Mouse (Mus musculus) liver, embryonic 14.5 days (tissue): Measurements from ENCODE around the gene Gatb. TPM values are rescaled to one million over a fixed set of nuclear protein-coding genes. Genes with fewer than 3 reads are reported as not detected.

Experiments used
- ATAC-seq: fragments of 200-750 bp; cut with Nextera tagmentation; 2 replicates; pipeline ENCODE4 v1.8.0; 2017; ENCODE audit warnings: moderate number of reproducible peaks, mild to moderate bottlenecking, moderate library complexity; ENCODE audit not compliant: insufficient read depth
- DNase-seq, 3 experiments: peaks; one replicate each; pipeline ENCODE4 v3.0.0-alpha.2; 2012 to 2013; ENCODE audit warnings: low read depth in 3 of 3, low spot score in 3 of 3
- H3K27ac ChIP-seq: fragments of 300-500 bp; sonication (generic); 2 replicates; pipeline ENCODE4 v1.5.1; 2014; ENCODE audit warnings: moderate library complexity, mild to moderate bottlenecking, control low read depth, inconsistent platforms
- H3K27me3 ChIP-seq: fragments of 300-500 bp; sonication (generic); 2 replicates; pipeline ENCODE4 v1.6.1; 2014; ENCODE audit warnings: mild to moderate bottlenecking, low read length, moderate library complexity; ENCODE audit not compliant: control insufficient read depth, insufficient read depth
- H3K36me3 ChIP-seq: fragments of 300-500 bp; sonication (generic); replicated peaks from 2 replicates; pipeline ENCODE4 v1.6.1; 2014; ENCODE audit warnings: low read depth; ENCODE audit not compliant: control insufficient read depth, insufficient read depth
- H3K4me1 ChIP-seq, 2 experiments: fragments of 200-500 bp in 1 of 2; fragments of 300-500 bp in 1 of 2; sonication (generic) in 1 of 2; replicated peaks; 2 replicates each; pipeline ENCODE4 v1.6.1; 2012 to 2014; ENCODE audit warnings: antibody characterized with exemption in 1 of 2, inconsistent platforms in 1 of 2, low read length in 1 of 2; ENCODE audit not compliant: control insufficient read depth in 2 of 2, insufficient read depth in 2 of 2
- H3K4me2 ChIP-seq: fragments of 300-500 bp; sonication (generic); 2 replicates; pipeline ENCODE4 v1.6.1; 2014; ENCODE audit warnings: low read depth, mild to moderate bottlenecking, control low read depth, moderate library complexity
- H3K4me3 ChIP-seq, 2 experiments: fragments of 200-500 bp in 1 of 2; fragments of 300-500 bp in 1 of 2; sonication (generic) in 1 of 2; 2 replicates each; pipeline ENCODE4 v1.5.1; 2012 to 2014; ENCODE audit warnings: low read depth in 2 of 2, low read length in 2 of 2, mild to moderate bottlenecking in 2 of 2, control low read depth in 1 of 2, inconsistent platforms in 1 of 2, moderate library complexity in 1 of 2; ENCODE audit not compliant: insufficient read depth in 1 of 2
- H3K9ac ChIP-seq: fragments of 300-500 bp; sonication (generic); replicated peaks from 2 replicates; pipeline ENCODE4 v1.6.1; 2014; ENCODE audit warnings: mild to moderate bottlenecking, control low read depth, moderate library complexity
- H3K9me3 ChIP-seq: fragments of 300-500 bp; sonication (generic); 2 replicates; pipeline ENCODE4 v1.6.1; 2016; ENCODE audit warnings: low read length, mixed read lengths; ENCODE audit not compliant: control insufficient read depth
- CTCF ChIP-seq: IDR thresholded peaks from 2 replicates; pipeline ENCODE4 v1.5.1; 2016; ENCODE audit warnings: antibody characterized with exemption, low read depth, control low read depth
- EP300 ChIP-seq: IDR thresholded peaks from 2 replicates; pipeline ENCODE4 v1.6.1; 2016; ENCODE audit warnings: antibody characterized with exemption, low read depth
- WGBS: fragments of 180-500 bp; shearing (Covaris S2); extraction: QIAGEN DNeasy Blood & Tissue Kit; methylation state at CpG from one replicate; pipeline ENCODE4 v1.1.7; 2014; ENCODE audit not compliant: insufficient replicate concordance; 5-methylcytosine and 5-hydroxymethylcytosine counted together
- polyA plus RNA-seq, 2 experiments: library from polyadenylated mRNA; depleted of rRNA in 1 of 2; stranded (reverse) in 1 of 2; unstranded in 1 of 2; fragments of >200 nt; fragmentation: Nextera tagmentation in 1 of 2; extraction: Ambion mirVana in 1 of 2; gene quantifications; 2 replicates each; pipeline versions ENCODE4 v1.2.1 to v1.2.3; 2012 to 2014

The Gatb gene
- polyA plus RNA-seq, 2 experiments: 6.4 to 15.2 TPM

DNA sequence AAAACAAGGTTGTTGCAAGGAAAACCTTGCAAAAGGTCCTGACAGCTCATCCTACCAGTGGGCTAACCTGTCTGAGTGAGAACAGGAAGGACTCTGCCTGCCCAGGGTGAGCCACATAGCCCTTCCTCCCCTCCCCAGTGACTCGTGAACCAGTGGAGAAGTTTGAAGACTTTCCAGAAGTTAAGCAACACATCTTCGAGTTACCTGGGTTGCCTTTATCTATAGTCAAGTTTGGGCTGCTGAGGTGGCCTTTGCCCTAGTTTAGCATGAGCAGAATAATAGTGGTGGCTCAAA, 61.2 kb downstream of the Gatb start:
- DNase-seq: no peak
- WGBS: 50% methylated on average over 2 of the region's 2 CpGs

DNA sequence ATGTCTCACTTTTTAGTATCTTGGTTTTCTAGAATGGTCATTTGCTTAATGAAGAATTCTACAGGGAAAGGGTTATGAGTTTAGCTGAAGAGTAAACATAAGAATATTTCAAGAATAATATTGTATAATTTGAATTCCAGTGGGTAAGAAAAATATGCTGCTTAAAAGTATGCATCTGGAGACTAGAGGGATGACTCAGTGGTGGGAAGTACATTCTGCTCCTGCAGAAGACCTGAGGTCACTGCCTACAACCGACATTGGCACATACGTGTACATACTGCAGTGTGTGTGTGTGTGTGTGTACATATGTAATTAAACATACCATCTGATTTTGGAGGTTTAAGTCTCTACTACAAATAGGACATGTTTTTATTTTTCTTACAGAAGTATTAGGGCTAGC, 61.7 kb downstream of the Gatb start:
- Histone ChIP-seq H3K4me3 (no peak overlapping the region), H3K27me3 (no peaks in the 10 kb centered on the region), H3K4me1 (no peaks in the 10 kb centered on the region), H3K9ac (no peak overlapping the region), H3K36me3 (no peaks in the 10 kb centered on the region), H3K9me3 (no peaks in the 10 kb centered on the region), H3K4me2 (no peak overlapping the region), H3K27ac (no peak overlapping the region)
- ATAC-seq (no peak), DNase-seq (no peak)
- WGBS: 79% methylated on average over 2 of the region's 2 CpGs
- TF ChIP-seq EP300: no peak
- no peak for TF ChIP-seq CTCF

More for the DNA sequence above, 61.2 kb downstream of the Gatb start:
- Histone ChIP-seq H3K4me1 (no peaks in the 10 kb centered on the region), H3K4me2 (no peak overlapping the region), H3K4me3 (no peak overlapping the region), H3K36me3 (no peaks in the 10 kb centered on the region), H3K27me3 (no peaks in the 10 kb centered on the region), H3K9ac (no peak overlapping the region), H3K9me3 (no peaks in the 10 kb centered on the region), H3K27ac (no peak overlapping the region)
- no peak for TF ChIP-seq EP300
- TF ChIP-seq CTCF: no peak
- no peak for ATAC-seq

DNA sequence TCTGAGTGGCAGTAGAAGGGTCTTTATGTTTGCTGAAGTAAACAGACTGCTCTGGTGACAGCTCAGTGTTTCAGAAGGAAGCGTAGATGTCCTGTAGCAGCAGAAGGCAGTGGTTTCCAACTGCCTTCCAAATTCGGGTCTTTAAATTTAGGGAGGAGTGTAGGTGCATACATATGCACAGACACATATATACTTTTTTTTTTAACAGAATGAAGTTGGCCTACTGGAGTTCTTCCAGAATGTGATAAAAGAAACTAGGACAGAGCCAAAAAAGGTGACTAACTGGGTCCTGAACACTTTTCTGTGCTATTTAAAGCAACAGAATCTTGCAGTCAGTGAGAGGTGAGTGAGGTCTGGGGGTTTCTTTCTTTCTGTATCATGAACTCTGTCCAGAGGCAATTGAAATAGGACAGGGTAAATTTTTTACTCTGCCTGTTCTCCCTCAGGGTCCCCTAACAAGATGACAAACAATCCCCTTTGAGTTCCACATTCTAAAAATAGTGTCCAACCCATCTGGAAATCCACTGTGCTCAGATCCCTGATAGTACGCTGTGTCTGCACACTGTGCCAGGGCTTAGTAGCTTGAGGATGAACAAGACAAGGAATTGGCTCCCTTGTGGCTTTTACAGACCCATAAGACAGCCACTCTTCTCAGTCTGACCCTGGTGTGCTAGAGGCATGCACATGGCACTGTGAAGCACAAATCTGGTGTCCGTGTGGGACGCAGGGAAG, 63.0 kb downstream of the Gatb start:
- Histone ChIP-seq H3K27me3 (no peaks in the 10 kb centered on the region), H3K36me3 (no peaks in the 10 kb centered on the region), H3K27ac (no peak overlapping the region), H3K4me3 (no peak overlapping the region), H3K9me3 (no peaks in the 10 kb centered on the region), H3K4me1 (no peaks in the 10 kb centered on the region), H3K9ac (no peak overlapping the region), H3K4me2 (no peak overlapping the region)
- TF ChIP-seq EP300: no peak
- TF ChIP-seq CTCF: no peak
- 76% methylated on average over 5 of the region's 5 CpGs for WGBS
- ATAC-seq (no peak), DNase-seq (no peak)

DNA sequence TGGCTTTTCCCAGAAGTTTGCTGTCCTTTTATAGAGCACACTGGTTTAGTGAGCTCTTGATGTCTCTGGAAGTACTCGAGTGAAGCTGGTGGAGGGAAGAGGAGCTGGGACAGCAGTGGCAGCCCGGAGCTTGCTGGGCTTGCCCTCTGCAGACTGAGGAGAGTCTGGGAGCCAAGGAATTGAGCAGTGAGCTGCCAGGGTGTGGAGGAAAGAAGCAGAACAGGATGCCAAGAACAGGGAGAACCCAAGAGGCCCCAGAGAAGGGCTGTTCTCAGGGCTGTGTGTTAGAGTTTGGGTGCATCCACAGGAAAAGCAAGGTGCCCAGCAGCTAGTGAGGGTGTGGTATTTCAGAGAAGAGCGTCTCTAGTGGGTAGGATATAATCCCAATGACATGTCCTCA, 67.8 kb downstream of the Gatb start:
- H3K9me3 ChIP-seq: no peaks in the 10 kb centered on the region
- TF ChIP-seq CTCF (no peak), EP300 (no peak)
- H3K27ac ChIP-seq: no peak overlapping the region
- H3K36me3 ChIP-seq: no peaks in the 10 kb centered on the region
- H3K4me3 ChIP-seq: no peak overlapping the region
- DNase-seq: no peak
- no peak overlapping the region for H3K4me2 ChIP-seq
- no peaks in the 10 kb centered on the region for H3K27me3 ChIP-seq
- no peak for ATAC-seq
- no peak overlapping the region for H3K9ac ChIP-seq
- no peaks in the 10 kb centered on the region for H3K4me1 ChIP-seq
- 63% methylated on average over 3 of the region's 3 CpGs for WGBS

DNA sequence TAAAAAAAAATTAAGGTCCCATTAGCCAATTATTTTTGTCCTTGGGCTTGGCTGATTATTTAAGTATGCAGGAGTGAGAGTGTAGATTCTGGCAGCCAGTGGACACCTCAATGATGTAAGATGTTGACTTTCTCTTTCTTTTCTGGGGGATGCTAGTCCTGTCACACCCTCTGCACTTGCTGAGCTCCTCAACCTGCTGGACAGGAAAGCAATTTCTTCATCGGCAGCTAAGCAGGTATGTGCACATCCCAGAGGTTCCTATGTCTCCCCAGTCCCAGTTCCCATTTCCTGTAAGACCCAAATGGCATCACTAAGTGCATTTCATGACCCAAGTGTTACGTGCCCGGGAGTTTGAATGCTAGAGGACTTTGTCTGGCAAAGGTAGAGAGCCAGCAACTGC, 70.9 kb downstream of the Gatb start:
- WGBS: 74% methylated on average over 3 of the region's 3 CpGs
- TF ChIP-seq CTCF (no peak), EP300 (no peak)
- DNase-seq: no peak
- H3K4me3 ChIP-seq: no peak overlapping the region
- H3K9ac ChIP-seq: no peak overlapping the region
- H3K27ac ChIP-seq: no peak overlapping the region
- ATAC-seq: no peak
- no peaks in the 10 kb centered on the region for H3K9me3 ChIP-seq
- no peaks in the 10 kb centered on the region for H3K27me3 ChIP-seq
- no peaks in the 10 kb centered on the region for H3K4me1 ChIP-seq
- H3K4me2 ChIP-seq: no peak overlapping the region
- H3K36me3 ChIP-seq: no peaks in the 10 kb centered on the region
